Mouse (Mus musculus): Measurements from ENCODE around the gene Klk1b21.
"Not testable (repeated sequence)": the region's sequence is repeated elsewhere in the genome, so short reads cannot be mapped to it uniquely, and the experiment has no call there.

Gene Klk1b21

GRCm38 (mm10) chr7:44102028-44102427, at the start of gene Klk1b21:
Gene Klk1b21 (plus strand): TSS chr7:44102328.
- not testable (repeated sequence) for DNase-seq

- DNase-seq: no peak
These were observed 30.0 kb upstream of the Klk1b21 start for GRCm38 (mm10) chr7:44072117-44072516.

DNA sequence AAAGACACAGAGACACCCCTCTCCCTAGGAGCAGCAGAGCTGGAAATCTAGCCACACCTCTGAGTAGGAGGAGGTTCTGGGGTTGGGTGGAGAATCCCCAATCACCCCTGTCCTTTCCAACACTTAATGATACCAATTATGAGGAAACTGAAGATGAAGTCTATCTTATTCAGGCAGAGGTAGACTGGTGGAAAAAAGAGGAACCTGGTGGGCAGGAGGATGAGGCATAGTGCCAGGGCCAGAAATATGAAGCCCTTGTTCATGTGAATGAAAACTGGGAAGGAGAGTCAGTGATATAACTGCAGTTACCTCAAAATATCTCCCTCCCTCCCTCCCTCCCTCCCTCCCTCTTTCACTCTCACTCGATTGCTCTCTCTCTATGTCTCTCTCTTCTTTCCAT, 24.4 kb upstream of the Klk1b21 start:
- DNase-seq: no peak

GRCm38 (mm10) chr7:44096111-44096510, 6.0 kb upstream of the Klk1b21 start:
- no peak for DNase-seq

GRCm38 (mm10) chr7:44112373-44112772, 10.2 kb downstream of the Klk1b21 start, which contains the start of gene Klk1b22:
Gene Klk1b22 (plus strand): TSS chr7:44112673.
- no peak for DNase-seq

- no peak for DNase-seq
These were observed 21.3 kb downstream of the Klk1b21 start for GRCm38 (mm10) chr7:44123445-44123844.

- DNase-seq: no peak
These were observed 34.3 kb downstream of the Klk1b21 start, which contains the start of gene Klk1b16 for GRCm38 (mm10) chr7:44136467-44136866. Gene Klk1b16 (plus strand): TSS chr7:44136767.
